Mouse (Mus musculus): Measurements from ENCODE around the gene Pitpnm1. TPM values are rescaled to one million over a fixed set of nuclear protein-coding genes. Genes with fewer than 3 reads are reported as not detected.

The Pitpnm1 gene
- total RNA-seq (2021) = 100 to 1,000 TPM; 173 to 180 TPM
- long read RNA-seq, experiment 1, full-length matches to known transcripts = 86 of 169 reads
- long read RNA-seq, experiment 1, partial matches to known transcripts = 58 of 169 reads
- long read RNA-seq, experiment 1, other reads (novel, unspliced or antisense) = 25 of 169 reads
- long read RNA-seq, experiment 2, full-length matches to known transcripts = 141 of 244 reads
- long read RNA-seq, experiment 2, partial matches to known transcripts = 62 of 244 reads
- long read RNA-seq, experiment 2, other reads (novel, unspliced or antisense) = 41 of 244 reads

GRCm38 (mm10) chr19:4099837-4100717 is at the start of gene Pitpnm1:
Gene Pitpnm1, plus strand, starts transcription at chr19:4099998.
- Histone ChIP-seq H3K4me3 (peak within 1 kb of the TSS; percentile 61), H3K27ac (peak within 1 kb of the TSS; percentile 82)
- TF ChIP-seq CTCF (conservative IDR thresholded peaks at IDR 0.05) = no peak
- peak in 1 of 2 experiments; percentile 58 for DNase-seq (ENCODE audit: low spot score in 2 of 2)

GRCm38 (mm10) chr19:4051016-4051415 is 48.8 kb upstream of the Pitpnm1 start:
- Histone ChIP-seq H3K27ac (no peak overlapping the region), H3K4me3 (no peak overlapping the region)
- TF ChIP-seq CTCF (conservative IDR thresholded peaks at IDR 0.05) = peak; percentile 40
- DNase-seq (ENCODE audit: low spot score in 2 of 2) = no peak

- peak; percentile 82 for TF ChIP-seq CTCF (conservative IDR thresholded peaks at IDR 0.05)
- Histone ChIP-seq H3K4me3 (no peak overlapping the region), H3K27ac (no peak overlapping the region)
- peak in 1 of 2 experiments; percentile 52 for DNase-seq (ENCODE audit: low spot score in 2 of 2)
Observed at GRCm38 (mm10) chr19:4051741-4052515, 47.9 kb upstream of the Pitpnm1 start.

- TF ChIP-seq CTCF (conservative IDR thresholded peaks at IDR 0.05) = no peak
- DNase-seq (ENCODE audit: low spot score in 2 of 2) = no peak
- Histone ChIP-seq H3K27ac (no peak overlapping the region), H3K4me3 (no peak overlapping the region)
Observed at GRCm38 (mm10) chr19:4052516-4053030, 47.2 kb upstream of the Pitpnm1 start.

GRCm38 (mm10) chr19:4054613-4055012 is 45.2 kb upstream of the Pitpnm1 start:
- Histone ChIP-seq H3K4me3 (no peak overlapping the region), H3K27ac (no peak overlapping the region)
- DNase-seq (ENCODE audit: low spot score in 2 of 2) = no peak
- no peak for TF ChIP-seq CTCF (conservative IDR thresholded peaks at IDR 0.05)

GRCm38 (mm10) chr19:4055216-4055946 is 44.4 kb upstream of the Pitpnm1 start:
- TF ChIP-seq CTCF (conservative IDR thresholded peaks at IDR 0.05) = no peak
- DNase-seq (ENCODE audit: low spot score in 2 of 2) = no peak
- Histone ChIP-seq H3K4me3 (no peak overlapping the region), H3K27ac (no peak overlapping the region)

GRCm38 (mm10) chr19:4055947-4056693 is 43.7 kb upstream of the Pitpnm1 start:
- no peak for DNase-seq (ENCODE audit: low spot score in 2 of 2)
- no peak for TF ChIP-seq CTCF (conservative IDR thresholded peaks at IDR 0.05)
- Histone ChIP-seq H3K27ac (no peak overlapping the region), H3K4me3 (no peak overlapping the region)

GRCm38 (mm10) chr19:4056727-4057126 is 43.1 kb upstream of the Pitpnm1 start:
- Histone ChIP-seq H3K27ac (no peak overlapping the region), H3K4me3 (no peak overlapping the region)
- no peak for TF ChIP-seq CTCF (conservative IDR thresholded peaks at IDR 0.05)
- DNase-seq (ENCODE audit: low spot score in 2 of 2) = no peak

GRCm38 (mm10) chr19:4057389-4057788 is 42.4 kb upstream of the Pitpnm1 start:
- no peak for DNase-seq (ENCODE audit: low spot score in 2 of 2)
- no peak overlapping the region for H3K27ac ChIP-seq
- TF ChIP-seq CTCF (conservative IDR thresholded peaks at IDR 0.05) = no peak
- no peak overlapping the region for H3K4me3 ChIP-seq

GRCm38 (mm10) chr19:4057962-4058361 is 41.8 kb upstream of the Pitpnm1 start:
- Histone ChIP-seq H3K27ac (no peak overlapping the region), H3K4me3 (no peak overlapping the region)
- no peak for TF ChIP-seq CTCF (conservative IDR thresholded peaks at IDR 0.05)
- DNase-seq (ENCODE audit: low spot score in 2 of 2) = no peak

GRCm38 (mm10) chr19:4058581-4058980 is 41.2 kb upstream of the Pitpnm1 start:
- no peak overlapping the region for H3K27ac ChIP-seq
- H3K4me3 ChIP-seq = no peak overlapping the region
- no peak for TF ChIP-seq CTCF (conservative IDR thresholded peaks at IDR 0.05)
- no peak for DNase-seq (ENCODE audit: low spot score in 2 of 2)

Measured in layer of hippocampus, adult 2 months (tissue).